Mouse (Mus musculus) C2C12 (cell line): Measurements from ENCODE around the gene Tmem50a.

Experiments
- CEBPB ChIP-seq: IDR thresholded peaks from one replicate; pipeline ENCODE4 v1.6.1; 2011; ENCODE audit warnings: low read depth, mild to moderate bottlenecking, control low read depth, moderate library complexity
- CTCF ChIP-seq: IDR thresholded peaks from one replicate; pipeline ENCODE4 v1.5.1; 2011; ENCODE audit not compliant: control insufficient read depth, insufficient read depth, insufficient read length
- FOSL1 ChIP-seq: IDR thresholded peaks from one replicate; pipeline ENCODE4 v1.8.0; 2011; ENCODE audit warnings: mild to moderate bottlenecking, low read length; ENCODE audit not compliant: poor library complexity, insufficient read depth, severe bottlenecking
- MAX ChIP-seq: IDR thresholded peaks from one replicate; pipeline ENCODE4 v1.6.1; 2011; ENCODE audit warnings: mild to moderate bottlenecking, control low read depth
- MYOD1 ChIP-seq: IDR thresholded peaks from one replicate; pipeline ENCODE4 v1.6.1; 2011; ENCODE audit warnings: low read depth; ENCODE audit not compliant: control insufficient read depth, insufficient read length
- MYOG ChIP-seq: IDR thresholded peaks from one replicate; pipeline ENCODE4 v1.6.1; 2011; ENCODE audit not compliant: control insufficient read depth, insufficient read length; ENCODE audit errors: extremely low read depth
- USF1 ChIP-seq: IDR thresholded peaks from one replicate; pipeline ENCODE4 v1.6.1; 2011; ENCODE audit warnings: low read depth, mild to moderate bottlenecking, control low read depth, moderate library complexity

DNA sequence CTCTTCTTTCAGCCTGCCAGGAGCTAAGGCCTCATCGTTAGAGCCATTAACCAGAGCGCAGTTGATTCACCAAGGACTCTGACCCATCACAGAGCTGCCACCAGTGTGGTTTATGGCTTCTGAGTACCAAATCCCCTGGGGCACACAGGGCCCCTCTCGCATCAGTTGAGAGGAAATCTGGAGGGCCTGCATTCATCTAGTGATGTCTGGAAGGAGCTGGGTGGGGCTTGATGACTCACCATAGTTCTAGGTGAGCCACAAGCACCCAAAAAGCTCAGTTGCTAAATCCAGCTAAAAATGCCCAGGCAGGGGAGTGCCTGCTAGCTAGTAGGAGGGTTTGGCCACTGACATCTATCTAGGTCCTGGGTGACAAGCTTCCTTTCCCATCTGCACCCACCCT, 41.0 kb upstream of the Tmem50a start:
- TF ChIP-seq CTCF (no peak), CEBPB (peak; percentile 37), MAX (no peak), USF1 (no peak), FOSL1 (peak; percentile 69), MYOD1 (no peak), MYOG (no peak)
